Mouse (Mus musculus) layer of hippocampus, adult 2 months (tissue): Measurements from ENCODE around the gene Anapc5. TPM values are rescaled to one million over a fixed set of nuclear protein-coding genes. Genes with fewer than 3 reads are reported as not detected.
A peak's percentile ranks its signal among the peaks of the same experiment; 100 is the strongest.

Source experiments
- DNase-seq, 2 experiments: peaks; one replicate each; pipeline ENCODE4 v3.0.0; 2022; ENCODE audit warnings: low spot score in 2 of 2
- H3K27ac ChIP-seq: fragments of 200-600 bp; 2 replicates; pipeline ENCODE4 v1.8.1; 2022
- H3K4me3 ChIP-seq: fragments of 200-600 bp; 2 replicates; pipeline ENCODE4 v1.8.1; 2022; ENCODE audit warnings: mild to moderate bottlenecking
- CTCF ChIP-seq: fragments of 200-600 bp; conservative IDR thresholded peaks from 2 replicates; pipeline ENCODE4 v1.8.1; 2022; ENCODE audit warnings: antibody characterized with exemption, mild to moderate bottlenecking, moderate library complexity
- total RNA-seq, 2 experiments: library from RNA; stranded (reverse); gene quantifications; 2 replicates each; pipeline ENCODE4 v1.2.3; 2021

Anapc5 gene
- total RNA-seq, 2 experiments from 2014 or later: 216 to 217 TPM

GRCm38 (mm10) chr5:122823976-122824375, 2.8 kb upstream of the Anapc5 start:
- no peak for DNase-seq
- Histone ChIP-seq H3K27ac (no peak overlapping the region), H3K4me3 (no peak overlapping the region)
- TF ChIP-seq CTCF: peak; percentile 42

GRCm38 (mm10) chr5:122822441-122822840, 1.3 kb upstream of the Anapc5 start:
- Histone ChIP-seq H3K27ac (no peak overlapping the region), H3K4me3 (no peak overlapping the region)
- no peak for TF ChIP-seq CTCF
- no peak for DNase-seq

GRCm38 (mm10) chr5:122821524-122821885, 366 bp upstream of the Anapc5 start:
- H3K27ac ChIP-seq: peak overlapping the region; percentile 91
- no peak for DNase-seq

GRCm38 (mm10) chr5:122812699-122813098, 8.4 kb downstream of the Anapc5 start:
- DNase-seq: no peak
- no peak for TF ChIP-seq CTCF
- H3K4me3 ChIP-seq: no peak overlapping the region
- no peak overlapping the region for H3K27ac ChIP-seq

More at GRCm38 (mm10) chr5:122821524-122821885, 366 bp upstream of the Anapc5 start:
- no peak for TF ChIP-seq CTCF
- peak overlapping the region; percentile 100 for H3K4me3 ChIP-seq

- TF ChIP-seq CTCF: peak; percentile 74
- peak in 1 of 2 experiments; percentile 63 for DNase-seq
- Histone ChIP-seq H3K4me3 (no peak overlapping the region), H3K27ac (no peak overlapping the region)
These were observed 9.6 kb downstream of the Anapc5 start for GRCm38 (mm10) chr5:122811364-122812079.

GRCm38 (mm10) chr5:122805503-122805902, 15.6 kb downstream of the Anapc5 start:
- Histone ChIP-seq H3K4me3 (no peak overlapping the region), H3K27ac (no peak overlapping the region)
- no peak for DNase-seq
- TF ChIP-seq CTCF: peak; percentile 78

- DNase-seq: no peak
- TF ChIP-seq CTCF: 0 out of 2 replicates have a peak, but pooled peaks have one; percentile 12
- no peak overlapping the region for H3K27ac ChIP-seq
- no peak overlapping the region for H3K4me3 ChIP-seq
These were observed 18.4 kb downstream of the Anapc5 start for GRCm38 (mm10) chr5:122802706-122803105.

- Histone ChIP-seq H3K27ac (no peak overlapping the region), H3K4me3 (no peak overlapping the region)
- no peak for TF ChIP-seq CTCF
- no peak for DNase-seq
These were observed 19.5 kb downstream of the Anapc5 start for GRCm38 (mm10) chr5:122801684-122802083.

- H3K27ac ChIP-seq: peak overlapping the region; percentile 91
- H3K4me3 ChIP-seq: no peak overlapping the region
- no peak for TF ChIP-seq CTCF
- no peak for DNase-seq
These were observed 20.7 kb downstream of the Anapc5 start for GRCm38 (mm10) chr5:122800345-122801010.

- TF ChIP-seq CTCF: no peak
- no peak overlapping the region; the same call in 1 of the 2 replicates for H3K4me3 ChIP-seq
- DNase-seq: no peak
- peak overlapping the region; percentile 91 for H3K27ac ChIP-seq
These were observed 21.5 kb downstream of the Anapc5 start for GRCm38 (mm10) chr5:122799379-122800344.

- no peak for TF ChIP-seq CTCF
- peak; percentile 81 to 84 for DNase-seq
- no peak overlapping the region; the same call in 1 of the 2 replicates for H3K4me3 ChIP-seq
- peak overlapping the region; percentile 91 for H3K27ac ChIP-seq
These were observed 22.4 kb downstream of the Anapc5 start for GRCm38 (mm10) chr5:122798557-122799378.

- no peak for TF ChIP-seq CTCF
- Histone ChIP-seq H3K4me3 (no peak overlapping the region), H3K27ac (peak overlapping the region; percentile 91)
- no peak for DNase-seq
These were observed 23.3 kb downstream of the Anapc5 start for GRCm38 (mm10) chr5:122797866-122798265.
